Mouse (Mus musculus): ENCODE results near the gene Rnf145.

The Rnf145 gene

DNA sequence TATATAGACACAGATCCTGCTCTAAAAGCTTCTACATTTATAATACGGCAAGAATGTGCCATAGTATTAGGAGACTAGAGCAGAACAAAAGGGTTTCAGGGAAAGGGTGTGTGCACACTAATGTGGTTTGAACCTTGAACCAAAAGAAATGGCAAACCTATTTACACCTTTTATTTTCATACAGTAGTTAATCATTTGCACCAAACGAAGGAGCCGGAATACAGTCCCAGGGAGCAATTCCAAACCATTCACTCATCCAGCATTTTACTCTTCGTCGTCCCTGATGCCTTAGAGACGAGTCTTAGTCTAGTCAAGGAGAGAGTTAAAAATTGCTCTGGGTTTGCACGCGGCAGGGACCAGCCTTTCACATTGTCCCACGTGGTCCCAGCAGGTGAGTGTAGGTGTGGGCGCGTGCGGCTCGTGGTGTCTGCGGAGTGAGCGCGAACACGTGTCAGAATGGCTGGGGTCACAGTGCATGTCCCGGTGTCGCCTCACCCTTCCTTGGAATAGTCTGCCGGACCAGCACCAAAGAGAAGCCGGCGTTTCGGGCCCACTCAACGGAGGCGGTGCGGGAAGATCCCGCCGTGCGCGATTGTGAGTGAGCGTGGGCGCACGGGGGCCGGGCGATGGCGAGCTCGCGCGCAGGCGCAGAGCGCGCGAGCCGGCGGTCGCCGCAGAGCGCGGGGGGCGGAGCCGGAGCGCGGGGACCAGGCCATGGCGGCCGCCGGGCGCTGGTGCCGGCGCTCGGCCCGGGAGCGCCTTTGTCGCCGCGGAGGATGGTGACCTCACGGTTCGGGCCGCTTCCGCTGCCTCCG lies at the start of gene Rnf145:
TSS of gene Rnf145 (plus strand) at position 684 of the 815 bp plus-strand sequence.
- DNase-seq = peak; percentile 84

DNA sequence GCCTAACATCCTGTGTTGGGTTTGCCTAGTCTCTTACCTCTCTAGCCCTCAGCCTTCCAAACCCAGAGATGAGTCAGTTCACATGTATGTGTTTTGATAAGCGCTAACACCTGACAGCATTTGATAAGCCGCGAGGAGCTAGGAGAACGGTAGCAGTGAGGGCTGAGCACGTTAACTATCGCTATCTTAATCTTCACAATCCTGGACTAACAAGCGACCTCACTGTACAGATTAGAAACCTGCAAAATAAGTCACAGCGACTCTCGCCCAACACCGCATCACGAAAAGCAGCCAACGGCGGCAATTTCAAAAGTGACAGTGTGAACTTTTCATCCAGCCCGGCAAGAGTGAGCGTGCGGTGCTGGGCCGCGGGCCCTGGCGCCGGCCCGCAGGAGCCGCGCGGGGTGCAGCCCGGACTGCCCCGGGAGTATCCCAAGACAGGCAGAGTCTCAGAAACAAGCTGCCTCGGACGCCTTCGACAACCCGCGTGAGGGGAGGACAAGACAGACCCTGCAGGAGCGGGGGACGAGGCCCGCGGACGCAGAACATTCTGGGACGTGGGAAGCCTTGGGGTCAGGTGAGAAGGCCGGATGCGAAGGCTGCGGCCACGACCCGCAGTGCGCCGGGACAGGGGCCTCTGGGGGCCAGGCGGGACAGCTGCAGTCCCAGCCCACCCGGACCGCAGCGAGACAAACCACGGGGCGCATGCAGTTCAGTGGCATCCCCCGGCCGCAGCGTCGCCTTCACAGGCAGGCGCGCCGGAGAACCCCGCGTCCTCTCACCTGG lies 48.9 kb upstream of the Rnf145 start:
- no peak for DNase-seq

DNA sequence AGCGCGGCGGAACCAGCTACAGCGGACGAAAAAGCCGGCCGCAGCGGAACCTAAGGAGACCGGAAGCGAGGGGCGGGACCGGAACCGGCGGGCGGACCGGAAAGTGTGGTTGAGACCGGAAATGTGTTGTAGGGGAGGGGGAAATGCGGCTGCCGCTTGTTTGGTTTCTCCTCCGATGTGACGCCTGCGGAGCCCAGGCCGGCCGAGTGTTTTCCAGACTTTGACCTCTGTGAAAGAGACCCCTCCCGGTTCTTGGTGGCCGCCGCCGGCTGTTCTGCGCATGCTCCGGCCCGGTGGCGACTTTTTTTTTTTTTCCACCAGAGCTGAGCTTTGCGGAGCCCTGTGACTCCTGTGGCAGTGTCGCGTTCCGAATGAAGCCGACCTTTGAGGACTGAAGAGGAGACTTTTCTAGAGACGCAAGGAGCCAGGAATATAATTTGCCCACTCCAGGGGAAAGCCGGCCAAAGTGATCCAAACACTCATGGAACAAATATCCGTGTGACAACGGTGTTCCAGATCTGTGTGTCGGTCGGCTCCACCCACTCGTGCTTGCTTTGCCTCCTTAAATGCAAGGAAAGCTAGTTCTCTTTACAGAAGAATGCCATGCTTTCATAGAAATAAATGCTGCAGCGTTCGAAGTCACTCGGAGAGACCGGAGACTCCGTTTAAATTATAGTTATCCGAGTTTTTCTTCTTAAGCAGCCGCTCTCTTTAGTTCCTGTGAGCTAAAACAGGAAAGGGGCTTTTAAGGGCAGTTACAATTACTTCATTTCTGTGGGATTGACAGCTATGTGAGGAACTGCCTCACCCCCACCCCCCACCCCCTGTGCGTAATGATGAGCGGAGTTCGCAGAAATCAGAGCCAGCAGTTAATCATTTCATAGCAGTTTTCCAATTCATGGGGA lies 48.1 kb upstream of the Rnf145 start, which contains the start of gene Ublcp1:
TSS of gene Ublcp1 (minus strand) at position 67 of the 905 bp plus-strand sequence.
- peak; percentile 96 for DNase-seq

DNA sequence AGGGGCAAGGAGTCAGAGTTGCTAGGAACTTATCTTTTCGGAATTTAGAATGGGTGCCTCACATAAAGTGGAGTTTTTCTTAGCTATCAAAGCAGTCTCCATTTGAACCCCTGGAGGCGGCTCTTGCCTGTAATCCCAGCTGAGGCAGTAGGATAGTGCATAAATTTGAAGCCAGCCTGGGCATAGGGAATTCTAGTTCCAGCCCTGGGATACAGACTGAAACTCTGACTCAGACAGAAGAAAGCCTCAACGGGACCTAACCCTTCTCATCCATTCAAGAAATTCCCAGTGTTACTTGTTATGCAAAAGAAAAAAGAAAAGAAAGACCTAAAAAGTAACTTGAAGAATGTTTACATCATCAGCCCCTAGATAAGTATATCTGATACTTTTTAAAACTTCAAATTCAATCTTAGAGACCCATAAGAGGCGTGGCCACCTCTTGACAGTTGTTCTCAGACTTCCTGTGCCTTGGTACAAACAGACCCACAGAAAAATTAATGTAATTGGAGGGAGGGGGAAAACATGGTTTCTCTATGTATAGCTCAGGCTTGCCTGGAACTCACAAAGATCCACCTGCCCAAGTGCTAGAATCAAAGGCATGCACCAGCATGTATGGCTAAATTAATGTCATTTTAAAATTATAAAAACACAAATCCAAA lies 47.3 kb upstream of the Rnf145 start:
- peak; percentile 19 for DNase-seq

DNA sequence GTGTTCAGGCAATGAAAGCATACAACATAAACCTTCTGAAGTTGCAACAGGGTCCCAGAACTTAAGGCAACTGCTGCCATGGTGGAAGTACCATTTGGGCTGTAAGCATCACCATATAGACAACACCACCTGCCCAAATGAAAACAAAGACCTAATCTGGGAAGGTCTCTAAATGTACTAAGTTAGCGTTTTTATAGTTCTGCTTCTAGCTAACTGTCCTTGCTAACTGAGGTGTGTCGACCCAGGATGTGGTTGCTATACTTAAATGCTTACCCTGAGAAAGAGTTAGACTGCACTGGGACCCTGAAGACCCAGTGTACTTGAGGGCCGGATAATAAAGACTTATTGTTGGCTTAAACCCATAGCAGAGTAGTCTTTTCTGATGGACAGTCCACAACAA lies 43.3 kb upstream of the Rnf145 start:
- no peak for DNase-seq

DNA sequence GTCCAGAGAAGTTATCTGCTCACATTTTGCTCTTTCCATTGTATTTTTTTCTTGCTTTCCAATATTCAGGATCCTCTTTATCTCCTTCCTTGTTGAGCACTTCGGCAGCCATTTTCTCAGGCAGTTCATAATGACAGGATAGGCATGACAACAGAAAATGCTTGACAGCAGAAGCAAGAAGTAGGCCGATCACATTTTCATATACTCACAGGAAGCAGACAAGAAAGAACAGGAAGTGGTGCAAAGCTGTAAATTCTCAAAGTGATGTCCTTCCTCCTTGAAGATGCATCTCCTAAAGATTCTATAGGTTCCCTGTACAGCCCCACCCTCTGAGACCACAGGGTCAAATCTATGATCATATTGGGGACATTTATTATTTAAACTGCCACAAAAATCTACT lies 42.3 kb upstream of the Rnf145 start:
- no peak for DNase-seq

DNA sequence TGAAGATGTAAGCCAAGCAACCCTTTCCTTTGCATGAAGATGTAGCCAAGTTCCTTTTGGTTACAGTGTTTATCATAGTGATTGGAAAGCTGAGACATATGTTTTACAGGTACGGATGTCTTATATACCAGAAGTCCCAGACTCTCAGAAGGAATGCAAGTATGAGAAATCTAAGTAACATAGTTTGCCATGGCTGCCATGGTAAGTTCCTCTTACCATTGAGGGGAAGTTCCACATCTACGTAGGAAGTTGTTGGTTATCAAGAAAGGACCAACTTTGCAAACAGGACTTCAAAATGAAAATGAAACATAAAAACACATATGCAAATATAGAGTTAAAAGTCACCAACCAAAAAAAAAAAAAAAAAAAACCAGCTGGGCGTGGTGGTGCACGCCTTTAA lies 40.4 kb upstream of the Rnf145 start:
- no peak for DNase-seq

DNA sequence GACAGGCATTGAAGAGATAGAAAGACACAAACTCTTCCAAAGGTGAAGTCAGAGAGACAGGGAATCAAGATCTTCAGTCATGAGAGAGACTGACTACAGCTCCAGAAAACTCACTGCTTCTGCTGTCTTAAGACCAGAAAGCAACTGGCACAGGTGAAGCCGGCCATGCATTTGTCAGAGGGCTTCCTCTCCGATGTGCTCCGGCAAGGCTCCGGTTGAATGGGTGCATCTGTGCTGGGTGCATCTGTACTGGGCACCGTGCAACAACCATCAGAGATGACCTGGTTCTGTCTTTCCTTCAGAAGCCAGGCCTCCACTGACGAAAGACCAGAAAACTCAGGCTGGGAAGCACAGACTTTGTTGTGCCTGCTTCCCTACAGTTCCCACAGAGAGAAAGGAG lies 38.5 kb upstream of the Rnf145 start:
- no peak for DNase-seq

DNA sequence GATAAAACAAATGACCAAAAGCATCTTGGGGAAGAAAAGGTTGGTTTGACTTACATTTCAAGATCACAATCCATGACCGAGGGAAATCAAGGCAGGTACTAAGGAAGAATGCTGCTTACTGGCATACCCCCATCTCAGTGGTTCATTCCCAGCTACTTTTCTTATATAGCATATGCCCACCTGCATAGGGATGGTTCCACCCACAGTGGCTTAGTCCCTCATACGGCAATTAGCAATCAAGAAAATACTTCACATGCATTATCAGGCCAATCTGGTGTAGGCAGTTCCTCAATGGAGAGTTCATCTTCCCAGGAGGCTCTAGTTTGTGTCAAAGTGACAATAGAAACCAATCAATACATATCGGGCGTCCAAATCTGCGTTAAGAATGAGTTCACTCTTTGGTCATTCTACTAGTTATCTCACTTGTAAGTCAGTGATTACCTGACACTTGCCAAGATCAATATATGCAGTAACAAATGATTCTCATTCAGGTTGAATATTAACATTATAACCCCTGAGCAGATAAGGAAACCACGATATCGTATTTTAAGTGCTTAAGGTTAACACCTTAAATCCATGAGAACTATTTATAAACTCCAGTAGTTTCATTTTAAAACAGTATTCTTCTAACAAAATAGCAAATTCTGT lies 33.6 kb upstream of the Rnf145 start:
- no peak for DNase-seq

DNA sequence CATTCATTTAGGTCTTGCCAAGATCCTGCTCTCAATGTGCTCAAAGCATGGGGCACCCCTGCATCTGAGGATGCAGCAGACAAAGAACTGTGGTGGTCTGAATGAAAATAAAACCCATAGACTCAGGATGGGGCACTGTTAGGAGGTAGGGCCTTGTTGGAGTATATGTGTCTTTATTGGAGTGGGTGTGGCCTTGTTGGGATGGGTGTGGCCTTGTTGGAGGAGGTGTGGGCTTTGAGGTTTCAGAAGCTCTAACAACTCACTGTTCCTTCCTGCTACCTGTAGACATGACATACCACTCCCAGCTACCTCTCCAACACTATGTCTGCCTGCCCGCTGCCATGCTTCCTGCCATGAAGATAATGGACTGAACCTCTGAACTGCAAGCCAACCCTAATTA lies 29.6 kb upstream of the Rnf145 start:
- no peak for DNase-seq

DNA sequence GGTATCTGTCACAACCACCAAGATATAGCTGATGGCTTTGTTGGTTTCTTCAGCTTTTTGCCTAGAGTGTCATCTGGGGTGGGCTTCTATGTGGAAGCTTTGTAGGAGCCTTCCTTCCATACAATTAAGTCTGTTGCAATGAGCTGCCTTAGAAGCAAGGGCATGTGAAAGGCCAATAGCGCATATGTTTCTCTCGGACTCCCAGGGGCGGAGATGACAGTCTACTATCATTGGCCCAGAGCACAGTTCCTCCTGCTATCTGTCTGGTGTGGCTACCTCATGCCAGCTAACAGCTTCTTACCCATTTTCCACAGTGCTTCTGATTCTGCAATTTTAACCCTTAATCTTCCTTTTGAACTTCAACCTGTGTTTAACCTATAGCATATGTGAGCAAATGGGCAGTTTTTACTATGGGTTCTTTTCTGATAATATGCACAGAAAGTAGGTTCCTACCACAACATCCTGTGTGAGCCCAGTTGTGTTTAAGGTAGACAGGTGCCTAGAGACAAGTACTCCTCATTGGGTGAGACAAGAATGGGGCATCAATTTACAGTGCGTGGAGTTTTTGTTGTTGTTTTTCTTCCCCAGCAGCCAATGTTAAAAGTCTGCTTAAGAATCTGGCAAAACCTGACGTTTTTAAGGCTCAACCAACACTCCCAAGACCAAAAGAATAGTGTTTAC lies 24.0 kb upstream of the Rnf145 start:
- DNase-seq = no peak

DNA sequence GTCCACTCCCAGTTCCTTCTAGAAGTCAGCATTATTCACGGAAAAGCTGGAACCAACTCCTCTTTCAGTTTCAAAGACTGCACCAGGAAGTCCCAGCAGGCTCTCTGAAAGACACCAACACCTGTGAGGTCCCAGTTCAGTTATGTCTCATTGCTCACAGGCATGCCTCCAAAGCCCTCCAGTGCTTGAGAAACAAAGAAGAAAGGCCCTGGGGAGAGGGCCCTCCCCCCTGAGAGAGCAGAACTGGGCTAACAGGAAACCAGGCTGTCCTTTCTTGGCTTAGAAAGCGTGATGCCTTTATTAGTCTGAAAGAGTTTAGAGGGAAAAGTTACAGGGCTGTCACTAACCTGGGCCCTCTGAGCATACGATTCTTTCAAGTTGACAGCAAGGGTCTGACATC lies 22.5 kb upstream of the Rnf145 start:
- peak; percentile 36 for DNase-seq

DNA sequence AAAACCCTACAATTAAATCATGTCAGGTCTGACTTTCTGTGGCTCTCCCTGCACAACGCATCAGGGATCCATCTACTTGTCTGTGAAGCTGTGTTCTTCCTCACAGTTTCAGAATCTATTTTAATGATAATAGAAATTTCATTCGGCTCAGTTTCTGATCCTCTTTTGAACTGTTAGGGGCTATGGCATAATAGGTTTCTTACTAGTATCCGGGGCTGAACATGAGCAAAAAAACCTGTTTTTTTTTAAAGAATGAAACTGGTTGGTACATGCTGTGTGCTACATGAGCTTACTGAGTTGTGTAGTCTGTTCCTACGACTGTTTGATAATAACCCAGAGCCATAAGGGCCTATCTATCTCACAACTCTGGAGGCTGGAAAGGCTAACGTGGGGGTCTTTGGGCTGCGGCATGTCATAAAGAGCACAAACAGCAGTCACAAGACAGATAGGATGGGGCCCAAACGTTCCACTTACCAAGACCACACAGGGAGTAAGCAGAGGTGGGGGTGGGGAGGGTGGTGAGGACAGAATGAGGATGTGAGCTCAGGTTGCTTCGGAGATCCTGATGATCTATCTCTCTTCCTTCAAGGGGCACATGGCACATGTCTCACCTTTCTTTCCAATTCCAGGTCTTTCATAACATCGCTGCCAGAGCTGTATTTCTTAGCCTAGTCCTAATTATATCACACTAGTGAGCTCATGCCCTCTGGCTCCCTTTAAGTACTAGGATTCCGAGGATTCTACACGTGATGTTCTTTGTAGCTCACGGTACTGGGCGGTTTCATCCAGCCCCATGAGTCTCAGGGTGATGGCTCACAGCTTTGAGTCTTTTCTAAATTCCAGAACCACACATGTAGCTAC lies 20.1 kb upstream of the Rnf145 start:
- DNase-seq = no peak

DNA sequence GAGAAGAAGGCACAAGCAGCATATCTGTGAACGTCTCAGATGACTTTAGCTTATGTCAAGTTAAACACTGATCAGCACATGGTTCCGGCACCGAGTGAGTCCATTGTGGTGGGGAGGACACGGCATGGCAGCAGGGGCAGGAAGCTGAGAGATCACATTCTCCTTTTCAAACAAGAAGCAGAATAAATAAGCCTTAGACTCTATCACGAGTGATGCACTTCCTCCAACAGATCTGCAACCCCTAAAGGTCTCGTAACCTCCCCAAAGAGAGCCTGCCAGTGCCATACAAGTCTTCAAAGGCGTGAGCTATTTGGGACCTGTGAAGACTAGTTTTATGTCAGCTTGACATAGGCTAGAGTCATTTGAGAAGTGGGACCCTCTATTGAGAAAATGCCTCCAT lies 17.8 kb upstream of the Rnf145 start:
- DNase-seq = no peak

DNA sequence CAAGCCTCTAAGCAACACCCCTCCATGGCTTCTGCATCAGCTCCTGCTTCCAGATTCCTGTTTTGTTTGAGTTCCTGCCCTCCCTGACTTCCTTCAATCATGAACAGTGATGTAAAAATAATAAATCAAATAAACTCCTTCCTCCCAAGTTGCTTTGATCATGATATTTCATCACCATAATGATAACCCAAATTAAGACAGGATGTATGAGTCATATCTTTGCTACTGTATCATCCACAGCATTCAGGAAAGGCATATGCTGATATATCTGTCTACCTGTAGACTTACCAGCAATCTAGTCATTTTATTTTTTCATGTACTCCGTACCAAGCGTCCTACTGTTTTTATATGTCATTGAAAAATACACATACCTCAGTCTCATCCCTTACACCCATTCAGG lies 17.3 kb upstream of the Rnf145 start:
- DNase-seq = no peak

DNA sequence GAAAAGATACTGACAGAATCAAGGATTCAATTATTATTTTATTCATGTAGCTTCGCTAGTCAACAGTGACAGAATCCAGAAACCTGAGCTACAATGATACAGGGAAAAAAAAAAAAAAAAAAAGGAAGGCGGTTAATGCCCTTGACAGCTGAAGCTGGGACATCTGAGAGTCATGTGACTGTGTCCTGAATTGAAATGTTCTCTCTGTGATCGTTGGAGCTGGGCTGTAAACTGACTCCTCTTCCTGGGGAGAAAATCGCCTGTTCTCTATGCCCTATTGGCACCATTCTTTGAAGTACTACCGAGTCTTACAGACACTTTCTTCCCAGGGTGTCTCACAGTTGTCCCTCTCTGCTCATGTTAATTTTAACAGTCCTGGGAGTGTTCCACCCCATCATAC lies 15.8 kb upstream of the Rnf145 start:
- no peak for DNase-seq

DNA sequence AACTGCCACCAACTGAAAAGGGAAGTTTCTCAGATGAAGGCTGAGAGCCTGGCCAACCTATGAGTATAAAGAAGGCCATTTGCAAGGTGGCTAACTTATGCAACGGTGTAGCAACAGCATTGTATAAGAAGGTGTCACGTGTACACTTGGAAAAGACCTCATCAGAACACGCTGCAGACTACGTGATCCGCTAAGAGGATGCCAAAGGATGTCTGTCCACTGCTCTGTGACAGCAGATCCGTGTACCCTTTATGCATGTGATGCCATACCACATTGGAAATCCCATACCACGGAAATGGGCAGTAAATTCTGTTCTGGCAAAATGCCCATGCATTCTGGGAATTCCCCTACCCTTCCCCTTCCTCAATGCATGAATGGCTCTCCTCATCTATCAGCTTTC lies 14.6 kb upstream of the Rnf145 start:
- no peak for DNase-seq

DNA sequence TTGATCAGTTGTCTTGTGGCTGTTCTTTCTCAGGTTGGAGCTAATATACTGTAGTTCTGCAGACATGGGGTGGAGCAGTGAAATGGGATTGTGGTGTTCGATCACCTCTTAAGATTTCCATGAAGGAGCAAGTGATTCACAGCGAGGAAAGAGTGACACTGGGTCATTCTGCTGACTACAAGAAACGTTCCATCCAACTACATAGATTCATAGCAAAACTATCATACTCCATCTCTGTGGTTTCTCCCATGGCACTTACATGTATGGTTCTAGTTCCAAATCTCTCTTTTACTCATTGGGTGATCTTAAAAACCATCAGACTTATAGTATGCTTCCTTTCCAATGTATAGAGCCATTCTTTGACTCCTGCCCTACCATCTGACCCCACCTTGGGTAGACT lies 14.0 kb upstream of the Rnf145 start:
- DNase-seq = no peak

DNA sequence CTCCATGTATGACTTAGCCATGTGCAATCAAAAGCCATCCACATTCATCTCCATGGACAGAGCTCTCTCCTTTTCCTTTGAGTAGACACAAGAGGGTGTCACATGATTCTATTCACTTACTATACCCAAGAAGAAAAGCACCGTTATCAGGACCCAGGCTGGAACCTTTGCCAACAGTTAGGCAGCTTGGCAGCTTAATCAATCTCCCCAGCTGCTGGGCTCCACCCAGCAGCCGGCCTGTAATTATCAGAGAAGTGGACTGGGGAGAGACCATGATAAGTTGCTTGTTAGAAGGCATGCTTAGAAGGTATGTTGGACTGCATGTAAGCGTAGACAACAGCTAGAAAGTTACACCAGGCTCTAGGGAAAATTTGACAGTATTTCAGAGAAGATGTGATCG lies 9.9 kb upstream of the Rnf145 start:
- DNase-seq = no peak

DNA sequence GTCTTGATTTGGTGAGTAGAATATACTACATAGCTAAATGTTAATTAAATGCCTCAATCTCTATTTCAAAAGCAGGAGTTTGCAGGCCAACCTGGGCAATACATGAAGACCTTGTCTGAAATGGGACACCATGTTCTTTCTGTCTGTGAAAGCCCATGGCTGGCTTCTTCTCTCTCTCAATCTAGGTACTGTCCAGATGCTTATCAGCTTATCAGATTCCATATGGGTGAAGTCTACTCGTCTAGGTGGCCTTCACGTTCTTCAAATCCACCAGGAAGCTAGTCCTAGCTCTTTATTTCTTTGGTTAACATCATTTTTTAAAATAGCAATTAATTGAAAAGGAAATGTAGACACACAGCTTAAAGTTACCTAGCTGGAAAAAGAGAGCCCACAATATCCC lies 8.9 kb upstream of the Rnf145 start:
- no peak for DNase-seq

DNA sequence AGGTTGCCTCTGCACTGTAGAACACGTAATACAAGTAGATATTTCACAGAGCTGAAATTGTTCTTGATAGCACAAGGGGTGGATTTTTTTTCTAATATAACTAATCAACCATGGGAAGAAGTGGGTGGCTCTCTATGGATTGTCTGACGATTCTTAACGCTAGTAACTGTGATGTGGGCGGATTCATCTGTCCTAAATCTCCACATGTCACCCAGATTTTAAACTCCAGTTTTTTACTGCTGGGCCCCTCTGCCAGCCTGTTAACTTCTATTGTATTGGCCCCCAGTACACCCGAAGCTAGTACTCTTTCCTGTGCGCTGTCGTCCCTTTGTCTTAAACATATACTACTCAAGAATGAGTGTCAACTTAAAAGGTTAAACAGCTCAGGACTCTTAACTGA lies 8.4 kb upstream of the Rnf145 start:
- DNase-seq = no peak
